Mouse (Mus musculus): ENCODE measurements around the gene Dnaja3. TPM values are rescaled to one million over a fixed set of nuclear protein-coding genes. Genes with fewer than 3 reads are reported as not detected.
A peak's percentile ranks its signal among the peaks of the same experiment; 100 is the strongest.
"Not testable (repeated sequence)": the region's sequence is repeated elsewhere in the genome, so short reads cannot be mapped to it uniquely, and the experiment has no call there.

The Dnaja3 gene
- polyA plus RNA-seq, 1 experiment: 13.7 TPM

GRCm38 (mm10) chr16:4736262-4736661, 96.5 kb downstream of the Dnaja3 start:
- Histone ChIP-seq H3K27me3 (ENCODE audit: control insufficient read depth, insufficient read depth, low read length) (no peaks in the 10 kb centered on the region), H3K4me1 (ENCODE audit: control insufficient read depth, insufficient read depth, insufficient read length, low read length) (no peaks in the 10 kb centered on the region), H3K27ac (ENCODE audit: insufficient read depth, low read depth, low read length) (no peak overlapping the region), H3K36me3 (ENCODE audit: control insufficient read depth, insufficient read depth, low read length) (peaks cover 6% of the 10 kb centered on the region), H3K4me3 (ENCODE audit: low read depth, low read length) (no peak overlapping the region)
- TF ChIP-seq CTCF (IDR thresholded peaks at IDR 0.05; ENCODE audit: extremely low read depth, insufficient read length, insufficient replicate concordance, low read depth, low read length): no peak
- TF ChIP-seq POLR2A (IDR thresholded peaks at IDR 0.05; ENCODE audit: low read depth, low read length): no peak
- WGBS: 80% methylated on average over 2 of the region's 2 CpGs

- Histone ChIP-seq H3K36me3 (ENCODE audit: control insufficient read depth, insufficient read depth, low read length) (peaks cover 5% of the 10 kb centered on the region), H3K27me3 (ENCODE audit: control insufficient read depth, insufficient read depth, low read length) (no peaks in the 10 kb centered on the region)
- TF ChIP-seq CTCF (IDR thresholded peaks at IDR 0.05; ENCODE audit: extremely low read depth, insufficient read length, insufficient replicate concordance, low read depth, low read length) (no peak), POLR2A (IDR thresholded peaks at IDR 0.05; ENCODE audit: low read depth, low read length) (no peak)
Observed at GRCm38 (mm10) chr16:4739994-4740393, 100.2 kb downstream of the Dnaja3 start.

GRCm38 (mm10) chr16:4742186-4742585, 102.4 kb downstream of the Dnaja3 start:
- Histone ChIP-seq H3K4me3 (ENCODE audit: low read depth, low read length) (no peak overlapping the region), H3K4me1 (ENCODE audit: control insufficient read depth, insufficient read depth, insufficient read length, low read length) (no peaks in the 10 kb centered on the region), H3K36me3 (ENCODE audit: control insufficient read depth, insufficient read depth, low read length) (peaks cover 2% of the 10 kb centered on the region; the same call in 1 of the 2 replicates), H3K27ac (ENCODE audit: insufficient read depth, low read depth, low read length) (no peak overlapping the region), H3K27me3 (ENCODE audit: control insufficient read depth, insufficient read depth, low read length) (no peaks in the 10 kb centered on the region)
- WGBS: 95% methylated on average over 1 of the region's 1 CpGs
- TF ChIP-seq CTCF (IDR thresholded peaks at IDR 0.05; ENCODE audit: extremely low read depth, insufficient read length, insufficient replicate concordance, low read depth, low read length) (no peak), POLR2A (IDR thresholded peaks at IDR 0.05; ENCODE audit: low read depth, low read length) (no peak)

More at GRCm38 (mm10) chr16:4739994-4740393, 100.2 kb downstream of the Dnaja3 start:
- Histone ChIP-seq H3K27ac (ENCODE audit: insufficient read depth, low read depth, low read length) (no peak overlapping the region), H3K4me3 (ENCODE audit: low read depth, low read length) (no peak overlapping the region), H3K4me1 (ENCODE audit: control insufficient read depth, insufficient read depth, insufficient read length, low read length) (no peaks in the 10 kb centered on the region)
- 83% methylated on average over 2 of the region's 2 CpGs for WGBS

GRCm38 (mm10) chr16:4752155-4752554, 112.4 kb downstream of the Dnaja3 start:
- 86% methylated on average over 3 of the region's 3 CpGs for WGBS
- Histone ChIP-seq H3K36me3 (ENCODE audit: control insufficient read depth, insufficient read depth, low read length) (no peaks in the 10 kb centered on the region), H3K27ac (ENCODE audit: insufficient read depth, low read depth, low read length) (no peak overlapping the region), H3K4me1 (ENCODE audit: control insufficient read depth, insufficient read depth, insufficient read length, low read length) (no peaks in the 10 kb centered on the region), H3K27me3 (ENCODE audit: control insufficient read depth, insufficient read depth, low read length) (no peaks in the 10 kb centered on the region), H3K4me3 (ENCODE audit: low read depth, low read length) (no peak overlapping the region)
- TF ChIP-seq CTCF (IDR thresholded peaks at IDR 0.05; ENCODE audit: extremely low read depth, insufficient read length, insufficient replicate concordance, low read depth, low read length) (no peak), POLR2A (IDR thresholded peaks at IDR 0.05; ENCODE audit: low read depth, low read length) (no peak)

- H3K4me1 ChIP-seq (ENCODE audit: control insufficient read depth, insufficient read depth, insufficient read length, low read length): no peaks in the 10 kb centered on the region
- TF ChIP-seq CTCF (IDR thresholded peaks at IDR 0.05; ENCODE audit: extremely low read depth, insufficient read length, insufficient replicate concordance, low read depth, low read length): no peak
- TF ChIP-seq POLR2A (IDR thresholded peaks at IDR 0.05; ENCODE audit: low read depth, low read length): no peak
- H3K36me3 ChIP-seq (ENCODE audit: control insufficient read depth, insufficient read depth, low read length): no peaks in the 10 kb centered on the region
- no peak overlapping the region for H3K27ac ChIP-seq (ENCODE audit: insufficient read depth, low read depth, low read length)
- no peak overlapping the region for H3K4me3 ChIP-seq (ENCODE audit: low read depth, low read length)
- no peaks in the 10 kb centered on the region for H3K27me3 ChIP-seq (ENCODE audit: control insufficient read depth, insufficient read depth, low read length)
- 72% methylated on average over 3 of the region's 3 CpGs for WGBS
Observed at GRCm38 (mm10) chr16:4754045-4754444, 114.3 kb downstream of the Dnaja3 start.

GRCm38 (mm10) chr16:4756660-4757335, 117.0 kb downstream of the Dnaja3 start:
- H3K27me3 ChIP-seq (ENCODE audit: control insufficient read depth, insufficient read depth, low read length); H3K4me1 ChIP-seq (ENCODE audit: control insufficient read depth, insufficient read depth, insufficient read length, low read length); H3K27ac ChIP-seq (ENCODE audit: insufficient read depth, low read depth, low read length); H3K36me3 ChIP-seq (ENCODE audit: control insufficient read depth, insufficient read depth, low read length): not testable (repeated sequence)
- H3K4me3 ChIP-seq (ENCODE audit: low read depth, low read length): peak overlapping the region; percentile 29
- 3% methylated on average over 40 of the region's 42 CpGs for WGBS

Other genes with a start within 250 kb of the Dnaja3 start
- gene Adcy9, start 219.5 kb upstream of the Dnaja3 start, polyA plus RNA-seq (2012; rRNA removed): 6.5 and 10.4 TPM in 2 replicates
- 0.18 and 0.25 TPM in 2 replicates for gene Srl, start 98.2 kb upstream of the Dnaja3 start, polyA plus RNA-seq (2012; rRNA removed)
- 4.0 and 8.3 TPM in 2 replicates for gene Tfap4, start 80.1 kb upstream of the Dnaja3 start, polyA plus RNA-seq (2012; rRNA removed)
- gene Glis2, start 45.3 kb upstream of the Dnaja3 start, polyA plus RNA-seq (2012; rRNA removed): 8.6 and 10.1 TPM in 2 replicates
- gene Pam16, start 15.0 kb upstream of the Dnaja3 start, polyA plus RNA-seq (2012; rRNA removed): 6.0 and 8.7 TPM in 2 replicates
- 6.5 and 7.8 TPM in 2 replicates for gene Vasn, start within 50 bp of the Dnaja3 start, polyA plus RNA-seq (2012; rRNA removed)
- 45.6 and 86.6 TPM in 2 replicates for gene Coro7, start 39.8 kb downstream of the Dnaja3 start, polyA plus RNA-seq (2012; rRNA removed)
- gene Nmral1, start 79.4 kb downstream of the Dnaja3 start, polyA plus RNA-seq (2012; rRNA removed): 2.2 and 5.6 TPM in 2 replicates
- 11.8 and 21.2 TPM in 2 replicates for gene Hmox2, start 86.4 kb downstream of the Dnaja3 start, polyA plus RNA-seq (2012; rRNA removed)
- 51.7 and 87.4 TPM in 2 replicates for gene Cdip1, start 150.3 kb downstream of the Dnaja3 start, polyA plus RNA-seq (2012; rRNA removed)
- gene 4930562C15Rik, start 195.4 kb downstream of the Dnaja3 start, polyA plus RNA-seq (2012; rRNA removed): not detected in 2 replicates
- gene Ubald1, start 240.3 kb downstream of the Dnaja3 start, polyA plus RNA-seq (2012; rRNA removed): 21.0 and 37.1 TPM in 2 replicates
- gene Mgrn1, start 246.3 kb downstream of the Dnaja3 start, polyA plus RNA-seq (2012; rRNA removed): 81.9 and 164 TPM in 2 replicates

Measured in small intestine, adult 2 months (tissue).